Mouse (Mus musculus): ENCODE measurements around the gene Rfxank.

DNA sequence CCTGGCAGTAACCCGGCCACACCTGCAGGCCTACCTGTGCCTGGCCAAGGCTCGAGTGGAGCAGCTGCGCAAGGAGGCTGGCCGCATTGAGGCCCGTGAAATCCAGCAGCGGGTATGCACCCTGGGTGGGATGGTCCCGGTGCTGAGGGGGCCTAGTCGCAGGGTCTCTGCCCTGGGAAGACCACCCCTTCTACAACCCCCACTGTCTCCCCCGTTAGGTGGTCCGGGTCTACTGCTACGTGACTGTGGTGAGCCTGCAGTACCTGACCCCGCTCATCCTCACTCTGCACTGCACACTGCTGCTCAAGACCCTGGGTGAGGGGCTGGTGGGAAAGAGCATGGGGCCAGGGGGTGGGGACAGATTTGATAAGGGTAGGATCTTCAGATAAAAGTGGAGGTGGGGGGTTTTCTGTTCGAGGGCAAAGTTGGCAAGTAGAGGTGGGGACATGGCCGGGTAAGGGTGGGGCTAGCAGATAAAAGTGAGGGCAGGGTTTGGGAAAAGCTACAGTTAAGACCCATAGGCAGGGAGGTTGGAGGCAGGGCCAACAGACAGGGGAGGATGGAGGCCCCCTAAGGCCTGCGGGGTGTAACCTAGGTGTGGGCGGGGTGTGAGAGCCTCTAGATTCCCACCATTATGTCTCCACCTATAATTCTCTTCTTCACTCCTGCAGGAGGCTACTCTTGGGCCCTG, 42.4 kb upstream of the Rfxank start:
- TF ChIP-seq POLR2A (IDR thresholded peaks at IDR 0.05; ENCODE audit: borderline replicate concordance, low read depth, low read length) (no peak), CTCF (IDR thresholded peaks at IDR 0.05; ENCODE audit: low read depth, low read length) (no peak)
